Mouse (Mus musculus) kidney, adult 2 months (tissue): ENCODE results near the gene Ccnc. TPM values are rescaled to one million over a fixed set of nuclear protein-coding genes. Genes with fewer than 3 reads are reported as not detected.

Experiments used
- DNase-seq: peaks from one replicate; pipeline ENCODE4 v3.0.0; 2021
- H3K27ac ChIP-seq: fragments of 200-500 bp; 2 replicates; pipeline ENCODE4 v1.5.1; 2012; ENCODE audit warnings: low read depth, low read length, control low read depth, inconsistent platforms; ENCODE audit not compliant: insufficient read depth
- H3K27me3 ChIP-seq: fragments of 200-500 bp; replicated peaks from 2 replicates; pipeline ENCODE4 v1.6.1; 2012; ENCODE audit warnings: mild to moderate bottlenecking, moderate library complexity, low read length, inconsistent platforms; ENCODE audit not compliant: control insufficient read depth, insufficient read depth
- H3K36me3 ChIP-seq: fragments of 200-500 bp; 2 replicates; pipeline ENCODE4 v1.6.1; 2012; ENCODE audit warnings: mild to moderate bottlenecking, moderate library complexity, low read length, inconsistent platforms; ENCODE audit not compliant: control insufficient read depth, insufficient read depth
- H3K4me1 ChIP-seq: fragments of 200-500 bp; 2 replicates; pipeline ENCODE4 v1.6.1; 2011; ENCODE audit warnings: low read length; ENCODE audit not compliant: control insufficient read depth, insufficient read depth
- H3K4me3 ChIP-seq: fragments of 200-500 bp; 2 replicates; pipeline ENCODE4 v1.5.1; 2011; ENCODE audit warnings: mild to moderate bottlenecking, low read depth, low read length, control low read depth; ENCODE audit not compliant: insufficient read depth
- CTCF ChIP-seq: fragments of 200-500 bp; conservative IDR thresholded peaks from 2 replicates; pipeline ENCODE4 v1.5.1; 2011; ENCODE audit warnings: low read depth, mild to moderate bottlenecking, control low read depth, low read length, moderate library complexity, mixed read lengths; ENCODE audit not compliant: insufficient read depth, insufficient read length
- POLR2A ChIP-seq: fragments of 200-500 bp; IDR thresholded peaks from one replicate; pipeline ENCODE4 v1.6.1; 2011; ENCODE audit warnings: low read depth, low read length, control low read depth
- WGBS: fragments of 180-500 bp; shearing (Covaris S2); methylation state at CpG from one replicate; pipeline ENCODE4 v1.1.7; 2018; 5-methylcytosine and 5-hydroxymethylcytosine counted together
- polyA plus RNA-seq: library from polyadenylated mRNA; depleted of rRNA; stranded (reverse); fragments of >200 nt; gene quantifications from 2 replicates; pipeline ENCODE4 v1.2.3, GENCODE M21; 2012; rRNA removed

Gene Ccnc
- 6.3 and 8.3 TPM in 2 replicates for polyA plus RNA-seq

DNA sequence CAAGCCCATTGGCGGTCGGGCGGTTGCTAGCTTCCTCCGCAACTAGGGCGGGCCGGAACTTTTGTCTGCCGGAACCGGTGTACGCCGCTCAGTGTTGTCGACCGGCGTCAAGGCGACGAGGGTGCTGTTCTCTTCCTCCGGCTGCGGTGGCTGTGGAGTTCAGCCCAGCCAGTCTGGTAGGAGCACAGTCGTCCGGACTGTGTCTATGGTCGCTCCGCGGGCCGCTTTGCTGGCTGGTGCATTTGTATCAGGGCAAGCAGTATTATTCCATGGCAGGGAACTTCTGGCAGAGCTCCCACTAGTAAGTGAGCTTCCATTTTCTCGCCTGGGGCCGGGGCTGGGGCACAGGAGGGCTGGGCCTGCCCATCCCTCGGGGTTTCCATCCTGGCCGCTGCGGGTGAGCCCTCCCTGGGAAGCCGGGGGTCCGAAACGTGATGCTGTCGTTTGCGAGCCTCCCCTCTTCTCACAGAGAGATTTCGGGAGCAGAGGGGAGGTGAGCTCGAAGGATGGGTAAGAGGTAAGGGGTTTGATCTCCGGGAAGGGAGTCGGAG is at the start of gene Ccnc:
Gene Ccnc (plus strand): TSS at position 87 of the 551 bp plus-strand sequence.
- TF ChIP-seq POLR2A, result peak; percentile 77
- TF ChIP-seq CTCF, result no peak

DNA sequence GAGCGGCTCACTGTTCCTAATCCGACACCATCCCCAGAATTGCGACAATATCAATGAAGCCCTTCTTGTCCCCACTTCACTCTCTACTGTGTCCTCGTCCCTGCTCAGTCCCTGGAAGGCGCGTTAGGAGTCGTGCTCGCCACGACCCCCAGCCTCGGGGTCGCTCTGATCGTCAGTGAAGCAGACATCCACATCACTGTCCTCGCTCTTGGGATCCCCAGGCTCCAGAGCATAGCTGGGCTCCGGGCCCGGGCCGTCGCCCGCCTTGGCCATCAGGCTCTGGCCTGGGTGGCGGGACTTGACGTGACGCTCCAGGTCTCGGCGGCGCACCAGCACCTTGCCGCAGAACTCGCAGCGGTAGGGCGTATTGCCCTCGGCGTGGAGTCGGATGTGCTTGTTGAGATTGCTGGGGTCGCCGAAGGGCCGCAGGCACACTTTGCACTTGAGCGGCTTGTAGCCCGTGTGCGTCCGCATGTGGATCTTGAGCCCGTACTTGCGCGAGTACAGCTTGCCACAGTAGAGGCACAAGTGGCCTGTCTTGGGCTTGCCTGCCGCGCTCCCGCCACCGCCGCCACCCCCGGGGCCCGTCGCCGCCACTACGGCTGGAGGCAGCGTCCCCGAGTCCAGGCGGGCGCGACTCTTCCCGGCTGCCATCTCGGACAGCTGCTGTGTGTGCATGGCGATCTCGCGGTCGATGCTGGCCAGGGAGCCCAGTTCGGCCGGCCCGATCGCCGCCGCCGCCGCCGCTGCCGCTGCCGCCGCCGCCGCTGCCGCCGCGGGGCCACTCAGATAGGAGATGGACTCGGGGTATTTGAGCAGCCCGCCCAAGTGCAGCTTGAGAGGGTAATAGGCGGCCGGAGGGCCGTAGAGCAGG is 49.2 kb upstream of the Ccnc start:
- Histone ChIP-seq H3K27me3 (peaks cover 9% of the 10 kb centered on the region), H3K4me1 (no peaks in the 10 kb centered on the region), H3K36me3 (no peaks in the 10 kb centered on the region), H3K4me3 (no peak overlapping the region), H3K27ac (no peak overlapping the region)
- no peak for DNase-seq
- WGBS, result 2% methylated on average over 84 of the region's 84 CpGs
- TF ChIP-seq CTCF (no peak), POLR2A (no peak)

More for the DNA sequence above, at the start of gene Ccnc:
- Histone ChIP-seq H3K27me3 (no peaks in the 10 kb centered on the region), H3K4me3 (peak within 1 kb of the TSS; percentile 81), H3K4me1 (0 out of 2 replicates have a peak, but pooled peaks cover 3% of the 10 kb centered on the region), H3K36me3 (no peaks in the 10 kb centered on the region; the same call in 1 of the 2 replicates), H3K27ac (peak within 1 kb of the TSS; percentile 67)
- peak; percentile 95 for DNase-seq
- under 1% methylated on average over 37 of the region's 37 CpGs for WGBS

DNA sequence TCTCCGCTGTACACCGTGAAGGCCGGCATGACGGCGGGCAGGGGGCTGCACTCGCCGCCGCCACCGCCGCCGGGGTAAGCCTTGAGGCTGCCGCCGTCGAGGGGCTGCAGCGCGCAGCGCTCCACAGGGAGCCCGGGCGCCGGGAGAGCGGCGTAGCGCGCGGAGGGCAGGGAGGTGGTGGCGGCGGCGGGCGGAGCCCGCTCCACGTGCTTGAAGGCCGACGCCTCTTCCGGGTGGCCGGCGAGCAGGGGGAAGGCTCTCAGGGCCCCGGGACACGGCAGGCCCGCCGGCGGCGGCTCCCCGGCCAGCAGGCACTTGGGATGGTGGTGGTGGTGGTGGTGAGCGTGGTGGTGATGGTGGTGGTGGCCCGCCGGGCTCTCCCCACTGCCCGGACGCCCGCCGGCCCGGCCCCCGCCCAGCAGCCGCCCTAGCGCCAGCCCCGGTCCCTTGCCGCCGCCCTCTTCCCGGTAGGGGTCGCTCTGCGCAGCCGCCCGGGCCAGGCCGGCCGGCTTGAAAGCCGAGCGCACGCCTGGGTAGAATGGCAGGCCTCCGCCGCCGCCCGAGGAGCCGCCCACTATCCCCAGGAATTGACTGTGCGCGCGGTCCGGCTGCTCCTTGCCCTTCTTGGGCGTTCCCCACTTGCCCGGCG is 48.4 kb upstream of the Ccnc start:
- no peaks in the 10 kb centered on the region for H3K36me3 ChIP-seq
- DNase-seq, result no peak

DNA sequence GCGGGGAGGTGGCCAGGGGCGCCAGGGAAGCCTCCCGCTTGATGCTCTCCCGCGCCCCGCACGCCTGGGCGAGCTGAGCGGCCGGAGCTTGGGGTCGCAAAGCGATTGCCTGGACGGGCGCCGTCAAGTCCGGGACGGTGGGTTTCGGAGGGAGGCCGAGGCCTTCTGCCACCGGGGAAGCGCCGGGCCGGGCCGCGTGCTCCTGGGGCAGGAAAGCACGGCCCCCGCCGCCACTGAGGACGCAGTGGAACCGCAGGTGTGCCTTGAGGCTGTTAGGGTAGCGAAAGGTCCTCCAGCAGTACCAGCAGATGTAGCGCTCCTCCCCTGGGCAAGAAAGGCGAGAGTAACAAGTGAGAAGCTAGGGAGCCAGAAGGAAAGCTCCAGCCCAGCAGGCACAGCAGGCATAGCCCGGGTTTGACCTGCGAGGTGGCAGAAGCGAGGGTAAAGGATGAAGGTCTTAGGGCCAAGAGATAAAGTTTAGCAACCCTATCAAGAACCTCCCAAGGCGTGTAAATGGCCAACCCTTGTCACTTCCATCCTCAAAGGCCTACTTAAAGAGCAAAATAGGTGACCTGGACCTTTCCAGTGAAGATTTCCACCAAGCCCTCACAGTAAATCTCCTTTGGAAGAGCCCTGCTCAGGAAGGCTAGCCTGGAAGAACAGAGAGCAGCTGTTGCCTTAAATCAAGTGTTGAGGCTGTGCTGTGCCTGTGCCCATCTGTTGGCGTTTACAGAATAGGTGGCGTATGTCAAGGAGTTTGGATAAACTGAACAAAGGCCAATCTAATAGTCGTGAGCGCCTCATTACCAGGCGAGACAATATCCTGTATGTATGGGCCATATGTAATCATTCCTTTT is 47.6 kb upstream of the Ccnc start:
- Histone ChIP-seq H3K27me3 (peaks cover 9% of the 10 kb centered on the region), H3K27ac (no peak overlapping the region), H3K36me3 (no peaks in the 10 kb centered on the region), H3K4me1 (no peaks in the 10 kb centered on the region), H3K4me3 (no peak overlapping the region)
- no peak for DNase-seq
- 5% methylated on average over 42 of the region's 42 CpGs for WGBS
- TF ChIP-seq POLR2A (no peak), CTCF (no peak)

More for the DNA sequence above, 48.4 kb upstream of the Ccnc start:
- TF ChIP-seq CTCF (no peak), POLR2A (no peak)
- WGBS, result 1% methylated on average over 76 of the region's 79 CpGs
- peaks cover 9% of the 10 kb centered on the region for H3K27me3 ChIP-seq
- H3K27ac ChIP-seq, result no peak overlapping the region
- H3K4me3 ChIP-seq, result peak overlapping the region; percentile 8; the same call in 1 of the 2 replicates
- no peaks in the 10 kb centered on the region for H3K4me1 ChIP-seq

DNA sequence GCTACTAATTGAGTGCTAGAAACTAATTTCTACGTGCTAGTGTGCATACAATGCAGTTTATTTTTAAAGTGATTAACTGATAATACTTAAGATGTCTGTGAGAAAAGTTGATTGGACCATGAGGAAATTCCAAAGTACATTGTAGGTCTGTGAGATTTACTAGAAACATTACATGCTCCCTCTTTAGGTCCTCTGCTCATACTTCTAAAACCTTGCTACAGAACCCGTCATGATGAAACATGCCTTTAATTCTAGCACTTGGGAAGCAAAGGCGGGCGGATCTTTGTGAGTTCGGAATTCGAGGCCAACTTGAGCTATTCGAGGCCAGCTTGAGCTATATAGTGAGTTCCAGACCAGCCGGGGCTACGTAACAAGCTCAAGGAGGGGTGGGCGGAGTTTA is 46.5 kb upstream of the Ccnc start:
- TF ChIP-seq POLR2A (no peak), CTCF (no peak)
- Histone ChIP-seq H3K4me1 (no peaks in the 10 kb centered on the region), H3K27me3 (peaks cover 8% of the 10 kb centered on the region), H3K27ac (no peak overlapping the region), H3K36me3 (no peaks in the 10 kb centered on the region), H3K4me3 (no peak overlapping the region)
- no peak for DNase-seq
- 2% methylated on average over 10 of the region's 10 CpGs for WGBS

DNA sequence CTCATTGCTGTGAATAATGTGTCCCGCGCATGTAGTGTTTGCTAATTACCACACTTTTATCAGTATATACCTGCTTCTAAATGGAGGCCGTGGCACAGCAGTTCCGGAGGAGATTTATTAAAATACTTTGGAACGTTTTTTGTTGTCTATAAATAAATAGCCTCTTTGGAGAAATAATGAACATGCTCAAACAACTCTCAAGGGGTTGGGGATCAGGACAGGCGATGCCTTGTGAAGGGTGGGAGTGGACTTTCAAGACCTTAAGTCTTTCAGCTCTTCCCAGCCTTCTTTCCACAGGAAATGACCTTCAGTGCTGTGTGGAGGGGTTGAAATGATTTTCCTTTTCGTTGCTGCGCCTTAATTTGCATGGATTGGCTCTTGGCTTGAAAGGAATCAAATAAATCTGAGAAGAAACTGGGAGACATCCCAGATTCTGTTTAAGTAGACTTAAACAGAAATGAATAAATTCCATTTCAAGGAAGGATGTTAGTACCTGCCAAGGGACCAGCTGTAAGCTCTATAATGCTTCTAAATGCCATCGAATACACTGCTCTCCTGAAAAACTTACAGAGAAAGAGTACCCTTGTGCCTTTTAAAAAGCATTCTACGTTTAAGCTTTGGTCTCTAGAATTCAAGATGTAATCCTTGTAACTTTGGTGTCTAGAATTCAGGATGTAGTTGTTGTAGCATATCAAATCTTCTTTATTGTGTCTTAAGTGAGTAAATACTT is 44.9 kb upstream of the Ccnc start:
- Histone ChIP-seq H3K4me3 (no peak overlapping the region), H3K36me3 (no peaks in the 10 kb centered on the region), H3K27ac (no peak overlapping the region), H3K27me3 (peaks cover 9% of the 10 kb centered on the region), H3K4me1 (no peaks in the 10 kb centered on the region)
- DNase-seq, result no peak
- WGBS, result 12% methylated on average over 10 of the region's 10 CpGs
- TF ChIP-seq CTCF (no peak), POLR2A (no peak)
